In genomic region chr8:122548331-122548730, GRCm38 (mm10) we compare ENCODE assay signal across 11 mouse cellular contexts. TPM values are rescaled to one million over a fixed set of nuclear protein-coding genes. Genes with fewer than 3 reads are reported as not detected.
DNase-seq lines count a peak whose midpoint lies in the region; ATAC-seq and TF ChIP-seq lines count a peak whose summit lies in the region.
"Had no signal": no experiment of that assay in that cellular context is flagged by ENCODE, and none has a peak within 500 bp of the region (broad histone marks: within the 10 kb centered on the region; RNA-seq: fewer than 3 reads in every experiment).

No protein-coding gene starts in this region.

- DNase-seq in gastrocnemius, adult 2 months = no peak
- no peak for DNase-seq in gastrocnemius, postnatal 4 days (ENCODE audit: low spot score in 2 of 2)
- DNase-seq in liver, embryonic 11.5 days (ENCODE audit: low spot score) = no peak
- no peak for DNase-seq in liver
- peak; percentile 52 for DNase-seq in naive thymus-derived CD4-positive, alpha-beta T cell, adult 2 months (ENCODE audit: low read depth)
- no peak for DNase-seq in cerebellum, adult 9-11 months
- DNase-seq: adrenal gland, adult 2 months; right cerebral cortex, postnatal 14 days had no signal

- H3K4me3 ChIP-seq in gastrocnemius, adult 2 months = peak overlapping the region; percentile 95
- H3K4me3 ChIP-seq in liver, embryonic 11.5 days (ENCODE audit: low read depth, low read length) = peak overlapping the region; percentile 85
- no peak overlapping the region for H3K4me3 ChIP-seq in embryonic facial prominence, embryonic 15.5 days (replicated peaks)
- H3K4me3 ChIP-seq: midbrain, embryonic 15.5 days had no signal

- H3K4me1 ChIP-seq in liver, embryonic 11.5 days (replicated peaks; ENCODE audit: control insufficient read depth, insufficient read depth, low read length) = peaks cover 53% of the 10 kb centered on the region
- peaks cover 49% of the 10 kb centered on the region for H3K4me1 ChIP-seq in embryonic facial prominence, embryonic 15.5 days

- H3K36me3 ChIP-seq in liver, embryonic 11.5 days (ENCODE audit: control insufficient read depth, insufficient read depth, low read length) = peaks cover 5% of the 10 kb centered on the region; the same call in 1 of the 2 replicates
- no peaks in the 10 kb centered on the region; the same call in 1 of the 2 replicates for H3K36me3 ChIP-seq in embryonic facial prominence, embryonic 15.5 days
- H3K36me3 ChIP-seq: midbrain, embryonic 15.5 days had no signal

- no peak for TF ChIP-seq CTCF in gastrocnemius, adult 2 months (IDR thresholded peaks at IDR 0.05)

- peak overlapping the region; percentile 95 for H3K9ac ChIP-seq in liver, embryonic 11.5 days (ENCODE audit: low read depth, low read length)
- H3K9ac ChIP-seq in embryonic facial prominence, embryonic 15.5 days = no peak overlapping the region
- H3K9ac ChIP-seq: midbrain, embryonic 15.5 days had no signal

- no peaks in the 10 kb centered on the region for H3K9me3 ChIP-seq in liver, embryonic 11.5 days (ENCODE audit: control insufficient read depth, low read length)
- H3K9me3 ChIP-seq in embryonic facial prominence, embryonic 15.5 days (replicated peaks) = no peaks in the 10 kb centered on the region
- H3K9me3 ChIP-seq: midbrain, embryonic 15.5 days had no signal

- H3K27me3 ChIP-seq in liver, embryonic 11.5 days (replicated peaks; ENCODE audit: control insufficient read depth, insufficient read depth, low read length) = no peaks in the 10 kb centered on the region
- H3K27me3 ChIP-seq in embryonic facial prominence, embryonic 15.5 days = no peaks in the 10 kb centered on the region

- peak overlapping the region; percentile 85 for H3K4me2 ChIP-seq in liver, embryonic 11.5 days
- peak overlapping the region; percentile 73 for H3K4me2 ChIP-seq in embryonic facial prominence, embryonic 15.5 days (replicated peaks)
- H3K4me2 ChIP-seq: midbrain, embryonic 15.5 days had no signal

- whole genome bisulfite sequencing in liver, embryonic 11.5 days = 40% methylated on average over 13 of the region's 13 CpGs
- 70% methylated on average over 13 of the region's 13 CpGs for WGBS in embryonic facial prominence, embryonic 15.5 days

- no peak for ATAC-seq in liver, embryonic 11.5 days (replicated peaks; ENCODE audit: low FRiP score)
- no peak for ATAC-seq in embryonic facial prominence, embryonic 15.5 days (ENCODE audit: insufficient number of reproducible peaks, low FRiP score, low TSS enrichment, low read depth)
- no peak for ATAC-seq in frontal cortex, adult (ENCODE audit: low TSS enrichment)
- ATAC-seq: midbrain, embryonic 15.5 days had no signal

- peak overlapping the region; percentile 80 for H3K27ac ChIP-seq in gastrocnemius, adult 2 months
- peak overlapping the region; percentile 89 for H3K27ac ChIP-seq in liver, embryonic 11.5 days (ENCODE audit: low read depth, low read length)
- H3K27ac ChIP-seq in embryonic facial prominence, embryonic 15.5 days (replicated peaks) = peak overlapping the region; percentile 28; the same call in 1 of the 2 replicates
- H3K27ac ChIP-seq: midbrain, embryonic 15.5 days had no signal

- intact Hi-C loops in gastrocnemius, adult 2 months (cut with DNase I) = no loop called here

RNA-seq across cellular contexts. Expression of gene Piezo1, which starts 2.8 kb away (rescaled TPM):
- total RNA-seq in gastrocnemius, adult 2 months (2021) = 10 to 100 TPM; 11.3 to 25.5 TPM
- total RNA-seq in gastrocnemius, postnatal 4 days (2021) = 10 to 100 TPM; 51.5 to 54.6 TPM
- polyA plus RNA-seq in liver, embryonic 11.5 days (2014; fragmentation: Nextera tagmentation; extraction: Ambion mirVana) = 29.7 and 45.8 TPM in 2 replicates
- 14.3 and 16.7 TPM in 2 replicates for polyA plus RNA-seq in embryonic facial prominence, embryonic 15.5 days (2015; fragmentation: Nextera tagmentation; extraction: Ambion mirVana)

RNA-seq across cellular contexts. Expression of gene Cdt1, which starts 19.5 kb away (rescaled TPM):
- 1 to 10 TPM in 1 of 2 experiments, under 1 TPM in 1; 0.78 to 1.5 TPM for total RNA-seq in gastrocnemius, adult 2 months (2021)
- 10 to 100 TPM; 14.7 to 17.1 TPM for total RNA-seq in gastrocnemius, postnatal 4 days (2021)
- polyA plus RNA-seq in liver, embryonic 11.5 days (2014; fragmentation: Nextera tagmentation; extraction: Ambion mirVana) = 93.2 and 98.2 TPM in 2 replicates
- polyA plus RNA-seq in embryonic facial prominence, embryonic 15.5 days (2015; fragmentation: Nextera tagmentation; extraction: Ambion mirVana) = 32.5 and 36.2 TPM in 2 replicates

RNA-seq across cellular contexts. Expression of gene Aprt, which starts 28.4 kb away (rescaled TPM):
- total RNA-seq in gastrocnemius, adult 2 months (2021) = 10 to 100 TPM; 40.5 to 44.8 TPM
- 10 to 100 TPM; 37.0 to 40.0 TPM for total RNA-seq in gastrocnemius, postnatal 4 days (2021)
- 400 and 425 TPM in 2 replicates for polyA plus RNA-seq in liver, embryonic 11.5 days (2014; fragmentation: Nextera tagmentation; extraction: Ambion mirVana)
- polyA plus RNA-seq in embryonic facial prominence, embryonic 15.5 days (2015; fragmentation: Nextera tagmentation; extraction: Ambion mirVana) = 298 and 312 TPM in 2 replicates

Comparison
In these comparisons a context has a peak if more than half of its experiments do, and no peak if none do; other contexts are left out.
1. RNA of gene Cdt1, which starts 19.5 kb away (total RNA-seq): 14.7 to 17.1 TPM in gastrocnemius, postnatal 4 days; 0.78 to 1.5 TPM in gastrocnemius, adult 2 months; every median in the first group is over 4 times any median in the second.
2. H3K27ac ChIP-seq: peak in every context shown above with its lines; median percentile 89 in liver, embryonic 11.5 days; 80 in gastrocnemius, adult 2 months; 28 in embryonic facial prominence, embryonic 15.5 days.